Mouse (Mus musculus): ENCODE results near the gene Gm12248.

GRCm38 (mm10) chr11:58031176-58031575 is 61.8 kb downstream of the Gm12248 start:
- TF ChIP-seq CTCF (IDR thresholded peaks at IDR 0.05; ENCODE audit: low read depth) (no peak), EP300 (IDR thresholded peaks at IDR 0.05; ENCODE audit: low read depth) (no peak)
